Mouse (Mus musculus): Measurements from ENCODE around the gene Dact3.

DNA sequence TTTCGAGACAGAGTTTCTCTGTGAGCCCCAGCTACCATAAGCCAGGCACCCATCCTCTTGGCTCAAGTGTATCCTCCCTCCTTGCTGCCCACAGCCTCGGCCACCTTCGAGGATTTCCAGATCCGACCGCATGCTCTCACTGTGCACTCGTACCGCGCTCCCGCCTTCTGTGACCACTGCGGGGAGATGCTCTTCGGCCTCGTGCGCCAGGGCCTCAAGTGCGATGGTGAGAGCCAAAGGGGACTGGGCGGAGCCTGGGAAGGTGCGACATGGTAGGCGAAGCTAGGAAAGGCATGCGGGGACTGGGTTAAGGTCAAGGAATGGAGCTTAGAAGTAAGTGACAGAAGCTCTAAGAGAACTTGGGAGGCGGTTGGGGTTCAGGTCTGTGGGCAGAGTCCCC, 27.6 kb upstream of the Dact3 start:
- no peak for TF ChIP-seq CTCF (IDR thresholded peaks at IDR 0.05; ENCODE audit: control insufficient read depth, insufficient read depth, insufficient read length)
- no peak for TF ChIP-seq MYOG (IDR thresholded peaks at IDR 0.05; ENCODE audit: control insufficient read depth, extremely low read depth, insufficient read length)
- TF ChIP-seq USF1 (IDR thresholded peaks at IDR 0.05; ENCODE audit: low read depth): no peak
- TF ChIP-seq CEBPB (IDR thresholded peaks at IDR 0.05; ENCODE audit: low read depth): no peak
- no peak for TF ChIP-seq FOSL1 (IDR thresholded peaks at IDR 0.05; ENCODE audit: insufficient read depth, low read length, poor library complexity, severe bottlenecking)
- no peak for TF ChIP-seq MAX (IDR thresholded peaks at IDR 0.05)

Measured in C2C12 (cell line).